Mouse (Mus musculus): ENCODE results near the gene Dhrs7c.

Gene Dhrs7c

GRCm38 (mm10) chr11:67797931-67798330 is at the start of gene Dhrs7c:
TSS of gene Dhrs7c (plus strand) at chr11:67798187.
- Histone ChIP-seq H3K4me3 (replicated peaks; ENCODE audit: low read length) (no peak within 1 kb of the TSS), H3K4me1 (replicated peaks; ENCODE audit: low read depth, low read length) (no peaks in the 10 kb centered on the region; the same call in 1 of the 2 replicates), H3K36me3 (ENCODE audit: insufficient read depth, low read length) (no peaks in the 10 kb centered on the region), H3K27me3 (ENCODE audit: insufficient read depth, low read length) (no peaks in the 10 kb centered on the region), H3K9me3 (ENCODE audit: low read length) (no peaks in the 10 kb centered on the region)
- TF ChIP-seq NANOG (IDR thresholded peaks at IDR 0.05; ENCODE audit: borderline replicate concordance, low read length): no peak
- TF ChIP-seq POU5F1 (IDR thresholded peaks at IDR 0.05; ENCODE audit: borderline replicate concordance, low read length): no peak
- no peak for TF ChIP-seq CTCF (conservative IDR thresholded peaks at IDR 0.05; ENCODE audit: low read length)

GRCm38 (mm10) chr11:67756287-67756686 is 41.7 kb upstream of the Dhrs7c start:
- Histone ChIP-seq H3K9me3 (ENCODE audit: low read length) (no peaks in the 10 kb centered on the region), H3K36me3 (ENCODE audit: insufficient read depth, low read length) (no peaks in the 10 kb centered on the region), H3K4me3 (replicated peaks; ENCODE audit: low read length) (no peak overlapping the region), H3K27me3 (ENCODE audit: insufficient read depth, low read length) (no peaks in the 10 kb centered on the region; the same call in 1 of the 2 replicates), H3K4me1 (replicated peaks; ENCODE audit: low read depth, low read length) (no peaks in the 10 kb centered on the region)
- TF ChIP-seq POU5F1 (IDR thresholded peaks at IDR 0.05; ENCODE audit: borderline replicate concordance, low read length): no peak
- TF ChIP-seq NANOG (IDR thresholded peaks at IDR 0.05; ENCODE audit: borderline replicate concordance, low read length): no peak
- TF ChIP-seq CTCF (conservative IDR thresholded peaks at IDR 0.05; ENCODE audit: low read length): no peak

- H3K36me3 ChIP-seq (ENCODE audit: insufficient read depth, low read length): no peaks in the 10 kb centered on the region
- no peaks in the 10 kb centered on the region for H3K9me3 ChIP-seq (ENCODE audit: low read length)
- no peak overlapping the region for H3K4me3 ChIP-seq (replicated peaks; ENCODE audit: low read length)
- TF ChIP-seq CTCF (conservative IDR thresholded peaks at IDR 0.05; ENCODE audit: low read length) (peak; percentile 36), NANOG (IDR thresholded peaks at IDR 0.05; ENCODE audit: borderline replicate concordance, low read length) (no peak)
- no peaks in the 10 kb centered on the region for H3K4me1 ChIP-seq (replicated peaks; ENCODE audit: low read depth, low read length)
- H3K27me3 ChIP-seq (ENCODE audit: insufficient read depth, low read length): no peaks in the 10 kb centered on the region; the same call in 1 of the 2 replicates
Measured at GRCm38 (mm10) chr11:67757373-67758167, 40.4 kb upstream of the Dhrs7c start.

- H3K4me3 ChIP-seq (replicated peaks; ENCODE audit: low read length): peak within 1 kb of the TSS; percentile 59
- H3K9me3 ChIP-seq (ENCODE audit: low read length): no peaks in the 10 kb centered on the region
- H3K27me3 ChIP-seq (ENCODE audit: insufficient read depth, low read length): peaks cover 2% of the 10 kb centered on the region; the same call in 1 of the 2 replicates
- H3K4me1 ChIP-seq (replicated peaks; ENCODE audit: low read depth, low read length): peaks cover 6% of the 10 kb centered on the region; the same call in 1 of the 2 replicates
- TF ChIP-seq CTCF (conservative IDR thresholded peaks at IDR 0.05; ENCODE audit: low read length) (no peak), POU5F1 (IDR thresholded peaks at IDR 0.05; ENCODE audit: borderline replicate concordance, low read length) (no peak), NANOG (IDR thresholded peaks at IDR 0.05; ENCODE audit: borderline replicate concordance, low read length) (no peak)
- no peaks in the 10 kb centered on the region for H3K36me3 ChIP-seq (ENCODE audit: insufficient read depth, low read length)
Measured at GRCm38 (mm10) chr11:67771053-67771452, 26.9 kb upstream of the Dhrs7c start, which contains the start of gene Glp2r. TSS of gene Glp2r (minus strand) at chr11:67771153.

- H3K4me1 ChIP-seq (replicated peaks; ENCODE audit: low read depth, low read length): peaks cover 6% of the 10 kb centered on the region; the same call in 1 of the 2 replicates
- H3K27me3 ChIP-seq (ENCODE audit: insufficient read depth, low read length): peaks cover 2% of the 10 kb centered on the region; the same call in 1 of the 2 replicates
- H3K9me3 ChIP-seq (ENCODE audit: low read length): no peaks in the 10 kb centered on the region
- H3K36me3 ChIP-seq (ENCODE audit: insufficient read depth, low read length): no peaks in the 10 kb centered on the region
- TF ChIP-seq POU5F1 (IDR thresholded peaks at IDR 0.05; ENCODE audit: borderline replicate concordance, low read length) (no peak), CTCF (conservative IDR thresholded peaks at IDR 0.05; ENCODE audit: low read length) (no peak), NANOG (IDR thresholded peaks at IDR 0.05; ENCODE audit: borderline replicate concordance, low read length) (no peak)
- H3K4me3 ChIP-seq (replicated peaks; ENCODE audit: low read length): no peak overlapping the region
Measured at GRCm38 (mm10) chr11:67771691-67772090, 26.3 kb upstream of the Dhrs7c start.

GRCm38 (mm10) chr11:67772577-67772976 is 25.4 kb upstream of the Dhrs7c start:
- Histone ChIP-seq H3K9me3 (ENCODE audit: low read length) (no peaks in the 10 kb centered on the region), H3K4me1 (replicated peaks; ENCODE audit: low read depth, low read length) (peaks cover 6% of the 10 kb centered on the region; the same call in 1 of the 2 replicates), H3K4me3 (replicated peaks; ENCODE audit: low read length) (no peak overlapping the region), H3K27me3 (ENCODE audit: insufficient read depth, low read length) (peaks cover 2% of the 10 kb centered on the region; the same call in 1 of the 2 replicates), H3K36me3 (ENCODE audit: insufficient read depth, low read length) (no peaks in the 10 kb centered on the region)
- TF ChIP-seq POU5F1 (IDR thresholded peaks at IDR 0.05; ENCODE audit: borderline replicate concordance, low read length): no peak
- no peak for TF ChIP-seq NANOG (IDR thresholded peaks at IDR 0.05; ENCODE audit: borderline replicate concordance, low read length)
- TF ChIP-seq CTCF (conservative IDR thresholded peaks at IDR 0.05; ENCODE audit: low read length): peak; percentile 13; the same call in 1 of the 2 replicates

GRCm38 (mm10) chr11:67774379-67774778 is 23.6 kb upstream of the Dhrs7c start, which contains the start of gene Gsg1l2:
TSS of gene Gsg1l2 (plus strand) at chr11:67774608.
- Histone ChIP-seq H3K4me3 (replicated peaks; ENCODE audit: low read length) (no peak within 1 kb of the TSS), H3K27me3 (ENCODE audit: insufficient read depth, low read length) (peaks cover 2% of the 10 kb centered on the region; the same call in 1 of the 2 replicates), H3K9me3 (ENCODE audit: low read length) (no peaks in the 10 kb centered on the region), H3K4me1 (replicated peaks; ENCODE audit: low read depth, low read length) (peaks cover 6% of the 10 kb centered on the region; the same call in 1 of the 2 replicates), H3K36me3 (ENCODE audit: insufficient read depth, low read length) (no peaks in the 10 kb centered on the region)
- TF ChIP-seq POU5F1 (IDR thresholded peaks at IDR 0.05; ENCODE audit: borderline replicate concordance, low read length) (no peak), NANOG (IDR thresholded peaks at IDR 0.05; ENCODE audit: borderline replicate concordance, low read length) (no peak), CTCF (conservative IDR thresholded peaks at IDR 0.05; ENCODE audit: low read length) (no peak)

GRCm38 (mm10) chr11:67790182-67790581 is 7.8 kb upstream of the Dhrs7c start:
- Histone ChIP-seq H3K9me3 (ENCODE audit: low read length) (no peaks in the 10 kb centered on the region), H3K4me3 (replicated peaks; ENCODE audit: low read length) (no peak overlapping the region), H3K4me1 (replicated peaks; ENCODE audit: low read depth, low read length) (no peaks in the 10 kb centered on the region), H3K27me3 (ENCODE audit: insufficient read depth, low read length) (no peaks in the 10 kb centered on the region; the same call in 1 of the 2 replicates), H3K36me3 (ENCODE audit: insufficient read depth, low read length) (no peaks in the 10 kb centered on the region)
- no peak for TF ChIP-seq CTCF (conservative IDR thresholded peaks at IDR 0.05; ENCODE audit: low read length)
- TF ChIP-seq NANOG (IDR thresholded peaks at IDR 0.05; ENCODE audit: borderline replicate concordance, low read length): no peak
- TF ChIP-seq POU5F1 (IDR thresholded peaks at IDR 0.05; ENCODE audit: borderline replicate concordance, low read length): no peak

All from E14TG2a.4 (cell line).